Mouse (Mus musculus): ENCODE results near the gene Gm37240.
"Not testable (repeated sequence)": the region's sequence is repeated elsewhere in the genome, so short reads cannot be mapped to it uniquely, and the experiment has no call there.

The Gm37240 gene

GRCm38 (mm10) chr3:85629895-85630510 lies 257.3 kb downstream of the Gm37240 start:
- no peak for DNase-seq

GRCm38 (mm10) chr3:85619751-85620150 lies 267.6 kb downstream of the Gm37240 start:
- DNase-seq = no peak

- DNase-seq = no peak
These were observed 268.0 kb downstream of the Gm37240 start for GRCm38 (mm10) chr3:85619345-85619744.

- DNase-seq = no peak
These were observed 268.4 kb downstream of the Gm37240 start for GRCm38 (mm10) chr3:85618885-85619284.

GRCm38 (mm10) chr3:85616389-85616788 lies 270.9 kb downstream of the Gm37240 start:
- no peak for DNase-seq

- no peak for DNase-seq
These were observed 279.6 kb downstream of the Gm37240 start for GRCm38 (mm10) chr3:85607753-85608152.

- DNase-seq = no peak
These were observed 280.4 kb downstream of the Gm37240 start for GRCm38 (mm10) chr3:85606912-85607311.

GRCm38 (mm10) chr3:85603811-85604210 lies 283.5 kb downstream of the Gm37240 start:
- peak; percentile 85 for DNase-seq

- peak; percentile 90 for DNase-seq
These were observed 285.4 kb downstream of the Gm37240 start for GRCm38 (mm10) chr3:85601841-85602305.

GRCm38 (mm10) chr3:85599526-85599925 lies 287.8 kb downstream of the Gm37240 start:
- DNase-seq = no peak

GRCm38 (mm10) chr3:85594452-85594851 lies 292.9 kb downstream of the Gm37240 start:
- DNase-seq = no peak

GRCm38 (mm10) chr3:85592640-85593252 lies 294.6 kb downstream of the Gm37240 start:
- no peak for DNase-seq

GRCm38 (mm10) chr3:85592067-85592466 lies 295.3 kb downstream of the Gm37240 start:
- DNase-seq = no peak

- no peak for DNase-seq
These were observed 297.1 kb downstream of the Gm37240 start for GRCm38 (mm10) chr3:85590090-85590754.

- no peak for DNase-seq
These were observed 298.6 kb downstream of the Gm37240 start for GRCm38 (mm10) chr3:85588701-85589100.

- no peak for DNase-seq
These were observed 302.4 kb downstream of the Gm37240 start for GRCm38 (mm10) chr3:85584966-85585365.

- no peak for DNase-seq
These were observed 304.1 kb downstream of the Gm37240 start for GRCm38 (mm10) chr3:85583194-85583593.

- no peak for DNase-seq
These were observed 304.6 kb downstream of the Gm37240 start for GRCm38 (mm10) chr3:85582726-85583125.

GRCm38 (mm10) chr3:85573864-85574830 lies 313.2 kb downstream of the Gm37240 start, which contains the start of gene Gatb:
Gene Gatb, plus strand, starts transcription at chr3:85574119.
- DNase-seq = peak; percentile 100

- DNase-seq = no peak
These were observed 314.0 kb downstream of the Gm37240 start for GRCm38 (mm10) chr3:85573216-85573863.

GRCm38 (mm10) chr3:85572502-85572901 lies 314.8 kb downstream of the Gm37240 start:
- DNase-seq = not testable (repeated sequence)

- DNase-seq = peak; percentile 88
These were observed 316.0 kb downstream of the Gm37240 start for GRCm38 (mm10) chr3:85571276-85571675.

All from retina, postnatal 1 day (tissue).